Mouse (Mus musculus): Measurements from ENCODE around the gene Saa2.

Saa2 gene

DNA sequence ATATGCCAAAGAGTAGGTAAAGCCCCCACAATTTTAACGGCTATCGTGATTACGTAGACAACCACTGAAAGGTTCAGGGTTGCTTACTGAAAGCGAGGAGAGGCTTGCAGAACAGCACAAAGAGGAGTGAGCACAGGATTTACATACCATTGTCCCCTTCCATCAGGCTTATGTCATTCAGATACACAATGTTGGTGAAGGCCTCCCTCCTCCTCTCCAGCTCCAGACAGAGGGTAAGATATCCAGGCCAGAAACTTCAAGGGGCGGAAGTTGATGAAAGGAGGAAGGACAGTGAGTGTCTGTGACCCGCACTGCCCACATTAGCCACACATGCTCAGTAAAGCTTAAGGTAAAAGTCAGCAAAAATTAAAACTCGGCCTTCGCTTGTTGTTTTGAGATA, 13.1 kb downstream of the Saa2 start:
- no peak for DNase-seq

DNA sequence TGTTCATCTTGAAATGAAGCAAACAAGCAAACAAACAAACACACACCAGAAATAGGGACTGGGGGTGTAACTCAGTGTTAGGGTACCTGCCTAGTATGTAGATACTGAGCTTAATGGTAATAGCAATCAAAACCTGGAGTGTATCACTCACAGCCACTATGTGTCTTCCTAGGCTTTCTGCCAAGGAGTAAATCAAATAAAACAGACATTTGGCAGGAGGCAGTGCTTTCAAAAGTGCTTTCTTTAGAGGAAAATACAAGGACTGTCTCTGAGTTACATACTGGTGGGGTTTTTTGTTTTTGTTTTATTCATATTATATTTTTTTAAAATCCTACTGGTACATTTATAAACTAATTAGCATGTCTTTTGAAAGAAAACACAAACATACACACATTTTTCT, 15.8 kb downstream of the Saa2 start:
- DNase-seq = no peak

DNA sequence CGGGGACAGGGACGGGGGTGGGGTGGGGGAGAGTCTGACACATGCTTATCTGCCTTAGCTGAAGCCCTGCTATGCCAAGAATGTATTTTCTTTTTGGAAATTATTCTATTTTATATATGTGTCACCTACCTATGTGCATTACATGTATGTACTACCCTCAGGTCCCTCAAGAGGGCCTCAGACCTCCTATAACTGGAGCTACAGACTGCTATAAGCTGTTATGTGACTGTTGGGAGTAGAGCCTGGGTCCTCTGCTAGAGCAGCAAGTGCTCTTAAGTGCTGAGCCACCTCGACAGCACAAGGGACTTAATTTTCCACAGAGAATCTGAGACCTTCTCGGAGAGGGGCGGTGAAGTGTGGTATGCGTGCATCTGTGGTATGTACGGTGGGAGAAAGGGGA, 16.9 kb downstream of the Saa2 start:
- no peak for DNase-seq

DNA sequence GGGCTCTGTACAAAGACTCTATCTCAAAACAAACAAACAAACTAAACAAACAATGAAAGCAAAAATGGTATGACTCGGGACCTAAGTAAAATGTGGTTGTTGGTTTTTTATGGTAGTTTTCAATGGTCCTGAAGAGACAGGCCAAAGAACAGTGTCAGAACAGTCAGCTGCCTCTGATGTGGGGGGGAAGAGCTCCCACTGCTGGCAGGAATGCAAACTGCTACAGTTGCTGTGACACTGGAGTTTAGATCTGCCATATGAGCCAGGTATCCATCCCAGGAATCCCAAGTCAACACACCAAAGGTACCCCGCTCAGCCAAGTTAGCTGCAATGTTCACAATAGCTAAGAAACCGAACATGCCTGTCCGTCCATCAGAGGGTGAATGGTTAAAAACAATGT, 19.1 kb downstream of the Saa2 start:
- peak; percentile 60 for DNase-seq

DNA sequence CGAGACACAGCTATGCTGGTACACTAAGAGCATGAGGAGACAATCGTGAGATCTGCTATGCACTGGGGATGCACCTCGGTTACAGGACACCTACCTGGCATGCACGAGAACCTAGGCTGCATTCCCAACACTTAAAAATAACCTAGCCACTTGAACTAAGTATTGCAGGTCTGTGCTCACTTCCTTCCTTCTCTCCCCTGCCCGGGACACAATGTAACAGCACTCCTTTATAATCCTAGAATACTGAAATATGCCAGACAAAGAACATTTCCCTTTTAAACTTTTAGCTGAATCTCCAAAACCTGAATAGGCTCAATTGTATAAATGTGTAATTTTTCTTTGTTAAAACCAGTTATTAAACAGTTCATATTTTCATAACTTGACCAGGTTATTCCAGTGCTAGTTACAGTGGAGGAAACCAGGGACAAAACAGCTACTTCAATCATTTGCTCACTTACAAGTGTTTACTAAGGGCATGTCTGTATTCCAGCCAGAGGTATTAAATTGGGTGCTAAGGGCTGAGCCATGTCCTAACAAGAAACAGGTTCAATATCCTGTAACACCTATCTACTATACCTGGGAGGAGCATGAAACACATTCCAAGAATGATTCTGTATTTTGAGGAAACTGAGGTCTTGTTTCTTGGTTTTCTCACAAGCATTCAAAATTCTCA, 37.7 kb downstream of the Saa2 start:
- DNase-seq = no peak

DNA sequence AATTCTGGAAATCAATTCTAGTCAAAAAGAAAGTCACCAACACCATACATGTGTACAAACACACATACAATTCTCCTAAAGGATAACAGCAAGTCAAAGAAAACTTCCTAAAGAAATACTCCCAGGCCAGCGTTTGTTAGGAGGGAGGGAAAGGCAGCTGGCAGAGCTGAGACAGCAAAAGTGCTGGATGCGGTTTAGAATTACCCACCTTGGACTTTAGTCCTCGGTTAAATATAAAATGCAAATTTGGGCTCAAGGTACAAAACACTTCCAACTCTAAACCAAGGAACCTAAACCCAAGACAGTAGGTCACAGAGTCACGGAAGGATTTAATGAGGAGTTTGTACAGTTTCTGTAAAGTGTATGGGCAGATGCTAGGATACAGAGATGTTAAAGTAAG, 42.3 kb downstream of the Saa2 start:
- DNase-seq = peak; percentile 29

DNA sequence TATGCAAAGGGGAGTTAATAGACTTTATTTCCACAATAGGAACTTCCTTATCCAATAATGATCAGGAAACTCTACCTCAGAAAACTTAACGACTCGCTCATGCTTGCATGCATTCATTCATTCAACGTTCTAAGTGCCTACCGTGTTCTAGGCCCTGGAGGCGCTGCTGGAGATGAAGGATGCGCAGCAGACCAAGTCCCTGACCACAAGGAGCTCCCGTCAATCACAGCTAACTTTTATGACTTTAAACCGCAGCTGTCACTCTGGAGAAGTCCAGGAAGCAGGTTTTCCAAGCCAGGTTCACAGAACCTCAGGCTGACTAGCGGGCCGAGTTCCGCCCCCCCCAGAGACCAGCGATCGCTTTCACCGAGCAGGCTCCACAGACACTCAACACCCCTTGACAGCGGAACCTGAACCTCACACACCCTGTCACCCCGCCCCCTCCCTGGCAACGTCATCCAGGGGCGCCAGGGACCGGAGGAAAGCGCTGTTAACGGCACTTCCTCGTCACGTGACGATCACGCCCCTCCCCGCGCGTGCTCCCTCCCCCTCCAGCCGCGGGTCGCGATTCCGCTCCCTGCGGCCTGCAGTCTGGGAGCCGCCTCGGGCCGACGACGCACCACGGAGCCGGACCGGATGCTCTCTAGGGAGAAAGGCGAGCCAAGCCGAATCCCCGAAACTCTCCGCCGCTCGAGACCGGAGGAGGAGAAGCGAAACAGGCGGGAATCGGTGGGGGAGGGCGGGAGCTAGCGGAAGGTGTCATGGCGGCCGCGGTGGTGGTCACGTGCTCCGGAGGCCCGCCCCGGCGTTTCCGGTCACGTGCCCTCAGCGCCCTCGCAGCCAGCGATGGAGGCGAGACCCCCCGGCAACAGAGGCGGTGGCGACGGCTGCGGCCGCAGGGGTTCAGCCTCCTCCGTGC, 44.0 kb downstream of the Saa2 start, which contains the start of the genes Hps5 and Gtf2h1:
Hps5 (minus strand) TSS at position 778 of the 919 bp plus-strand sequence.
Gtf2h1 (plus strand) TSS at position 817 of the 919 bp plus-strand sequence.
- peak; percentile 98 for DNase-seq

DNA sequence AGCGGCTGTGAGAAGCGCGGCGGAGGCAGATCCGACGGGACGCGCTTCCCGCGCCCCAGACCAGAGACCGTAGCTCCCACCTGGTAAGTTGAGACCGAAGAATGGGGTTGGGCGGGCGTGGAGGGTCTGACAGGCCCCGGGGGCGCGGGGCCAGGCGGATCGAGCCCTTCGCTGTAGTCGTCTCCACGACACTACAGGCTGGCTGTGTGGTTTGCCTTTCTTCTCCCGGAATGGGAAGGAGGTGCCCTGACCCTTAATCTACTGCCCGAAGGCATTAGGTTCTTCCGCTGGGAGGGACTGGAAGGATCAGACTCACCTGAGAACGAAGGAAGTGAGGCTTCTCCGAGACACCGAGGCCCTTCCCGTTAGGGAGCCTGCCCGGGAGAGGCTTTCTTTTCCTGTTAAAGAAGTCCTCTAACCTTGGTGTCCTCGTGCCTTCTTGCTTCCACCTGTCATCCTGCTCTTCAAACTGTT, 44.7 kb downstream of the Saa2 start:
- DNase-seq = no peak

DNA sequence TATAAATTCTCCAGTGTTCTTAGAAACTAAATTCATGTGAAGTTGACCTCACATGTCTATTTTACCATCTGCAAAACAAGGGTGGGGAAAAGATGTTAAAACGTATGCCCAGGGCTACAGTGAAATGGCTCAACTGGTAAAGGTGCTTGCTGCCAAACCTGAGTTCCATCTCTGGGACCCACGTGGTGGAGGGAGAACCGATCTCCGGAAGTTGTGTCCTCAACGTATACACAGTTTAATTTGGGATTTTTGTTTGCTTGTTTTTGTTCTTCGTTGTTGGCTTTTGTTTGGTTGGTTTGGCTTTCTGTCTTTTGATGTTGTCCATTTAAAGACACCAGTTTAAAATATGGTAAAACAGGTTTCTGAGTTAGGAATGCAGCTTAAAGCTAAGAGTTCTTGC, 45.2 kb downstream of the Saa2 start:
- no peak for DNase-seq

All from kidney, postnatal 14 days (tissue).